Mouse (Mus musculus) bone marrow macrophage, adult 2 months (primary cell): ENCODE data around the gene Gna13. TPM values are rescaled to one million over a fixed set of nuclear protein-coding genes. Genes with fewer than 3 reads are reported as not detected.

Experiments used
- H3K27ac ChIP-seq: 2 replicates; pipeline ENCODE4 v1.5.1; 2012; ENCODE audit warnings: low read depth, low read length; ENCODE audit not compliant: insufficient read depth
- H3K4me1 ChIP-seq: 2 replicates; pipeline ENCODE4 v1.6.1; 2012; ENCODE audit warnings: low read length; ENCODE audit not compliant: control insufficient read depth, insufficient read depth
- H3K4me3 ChIP-seq: 2 replicates; pipeline ENCODE4 v1.5.1; 2012; ENCODE audit warnings: mild to moderate bottlenecking, low read length, moderate library complexity; ENCODE audit not compliant: insufficient read depth
- CTCF ChIP-seq: IDR thresholded peaks from 2 replicates; pipeline ENCODE4 v1.5.1; 2012; ENCODE audit warnings: low read depth, mild to moderate bottlenecking, low read length, moderate library complexity
- POLR2A ChIP-seq: IDR thresholded peaks from 2 replicates; pipeline ENCODE4 v1.6.1; 2012; ENCODE audit warnings: mild to moderate bottlenecking, low read depth, low read length, borderline replicate concordance
- polyA plus RNA-seq: library from polyadenylated mRNA; stranded (reverse); fragments of >200 nt; gene quantifications from 2 replicates; pipeline ENCODE4 v1.2.4, GENCODE M21; 2012; ENCODE audit not compliant: missing spikeins, insufficient read depth, insufficient read length

Gna13 gene
- polyA plus RNA-seq, 1 experiment = 84.9 TPM

GRCm38 (mm10) chr11:109417472-109418040, 54.9 kb downstream of the Gna13 start:
- H3K4me3 ChIP-seq = peak overlapping the region; percentile 19
- peak overlapping the region; percentile 93 for H3K27ac ChIP-seq
- no peak for TF ChIP-seq CTCF
- no peak for TF ChIP-seq POLR2A
- H3K4me1 ChIP-seq = peaks cover 61% of the 10 kb centered on the region

GRCm38 (mm10) chr11:109419461-109419860, 56.8 kb downstream of the Gna13 start:
- TF ChIP-seq CTCF (no peak), POLR2A (no peak)
- Histone ChIP-seq H3K4me3 (no peak overlapping the region), H3K4me1 (peaks cover 50% of the 10 kb centered on the region), H3K27ac (peak overlapping the region; percentile 79)

- peaks cover 49% of the 10 kb centered on the region for H3K4me1 ChIP-seq
- H3K27ac ChIP-seq = peak overlapping the region; percentile 79
- H3K4me3 ChIP-seq = peak overlapping the region; percentile 41
- TF ChIP-seq CTCF = peak; percentile 54
- TF ChIP-seq POLR2A = no peak
Observed at GRCm38 (mm10) chr11:109419961-109420566, 57.4 kb downstream of the Gna13 start.

- TF ChIP-seq POLR2A (no peak), CTCF (no peak)
Observed at GRCm38 (mm10) chr11:109420567-109420962, 57.9 kb downstream of the Gna13 start.

GRCm38 (mm10) chr11:109421205-109421604, 58.6 kb downstream of the Gna13 start:
- Histone ChIP-seq H3K4me1 (peaks cover 41% of the 10 kb centered on the region), H3K4me3 (no peak overlapping the region), H3K27ac (no peak overlapping the region)
- TF ChIP-seq POLR2A (no peak), CTCF (no peak)

More at GRCm38 (mm10) chr11:109420567-109420962, 57.9 kb downstream of the Gna13 start:
- Histone ChIP-seq H3K4me3 (peak overlapping the region; percentile 41; the same call in 1 of the 2 replicates), H3K27ac (peak overlapping the region; percentile 79), H3K4me1 (peaks cover 46% of the 10 kb centered on the region)

- peaks cover 36% of the 10 kb centered on the region for H3K4me1 ChIP-seq
- no peak overlapping the region for H3K27ac ChIP-seq
- H3K4me3 ChIP-seq = no peak overlapping the region
- TF ChIP-seq POLR2A = no peak
- 0 out of 2 replicates have a peak, but pooled peaks have one; percentile 3 for TF ChIP-seq CTCF
Observed at GRCm38 (mm10) chr11:109422263-109422662, 59.6 kb downstream of the Gna13 start.

- H3K27ac ChIP-seq = no peak overlapping the region
- no peak overlapping the region for H3K4me3 ChIP-seq
- no peak for TF ChIP-seq CTCF
- TF ChIP-seq POLR2A = no peak
- peaks cover 30% of the 10 kb centered on the region for H3K4me1 ChIP-seq
Observed at GRCm38 (mm10) chr11:109423294-109423693, 60.7 kb downstream of the Gna13 start.

GRCm38 (mm10) chr11:109425392-109426271, 63.0 kb downstream of the Gna13 start, which contains the start of gene Amz2:
TSS of gene Amz2 (plus strand) at chr11:109425946.
- peak within 1 kb of the TSS; percentile 90 for H3K27ac ChIP-seq
- peak within 1 kb of the TSS; percentile 94 for H3K4me3 ChIP-seq
- peaks cover 17% of the 10 kb centered on the region for H3K4me1 ChIP-seq
- TF ChIP-seq CTCF = peak; percentile 84
- peak; percentile 12; the same call in 1 of the 2 replicates for TF ChIP-seq POLR2A

- TF ChIP-seq CTCF (no peak), POLR2A (no peak)
- Histone ChIP-seq H3K4me3 (peak overlapping the region; percentile 94), H3K4me1 (peaks cover 16% of the 10 kb centered on the region), H3K27ac (peak overlapping the region; percentile 90)
Observed at GRCm38 (mm10) chr11:109426272-109426586, 63.6 kb downstream of the Gna13 start.
